ENCODE assay signal across 10 mouse cellular contexts in genomic region chr5:66941710-66942450, GRCm38 (mm10).
A peak's percentile ranks its signal among the peaks of the same experiment; 100 is the strongest.
DNase-seq lines count a peak whose midpoint lies in the region; ATAC-seq and TF ChIP-seq lines count a peak whose summit lies in the region.
"Had no signal": no experiment of that assay in that cellular context is flagged by ENCODE, and none has a peak within 500 bp of the region (broad histone marks: within the 10 kb centered on the region; RNA-seq: fewer than 3 reads in every experiment).

No protein-coding gene starts in this region.

- no peak for TF ChIP-seq POLR2A in limb, embryonic 14.5 days (IDR thresholded peaks at IDR 0.05; ENCODE audit: borderline replicate concordance, extremely low read depth, insufficient read depth, insufficient read length)

- peaks cover 11% of the 10 kb centered on the region for H3K4me1 ChIP-seq in forebrain, embryonic 13.5 days
- H3K4me1 ChIP-seq in forebrain, embryonic 10.5 days, result peaks cover 14% of the 10 kb centered on the region
- 0 out of 2 replicates have a peak, but pooled peaks cover 3% of the 10 kb centered on the region for H3K4me1 ChIP-seq in lung, embryonic 14.5 days (ENCODE audit: insufficient read depth)
- H3K4me1 ChIP-seq in limb, embryonic 14.5 days (ENCODE audit: control insufficient read depth, insufficient read depth, low read length), result peaks cover 23% of the 10 kb centered on the region

- DNase-seq in forebrain, embryonic 10.5 days (ENCODE audit: extremely low spot score, low spot score), result no peak
- peak; percentile 40 for DNase-seq in lung, embryonic 14.5 days
- no peak for DNase-seq in lung, postnatal 25 days (ENCODE audit: low spot score)
- peak; percentile 32 to 34 for DNase-seq in adrenal gland, postnatal 36 days
- DNase-seq in limb, embryonic 14.5 days (ENCODE audit: low spot score), result peak; percentile 18
- no peak for DNase-seq in heart, postnatal 25 days (ENCODE audit: low spot score)
- DNase-seq: left cerebral cortex, postnatal 4 days had no signal

- no peak for TF ChIP-seq CTCF in lung, embryonic 14.5 days (IDR thresholded peaks at IDR 0.05; ENCODE audit: low read depth)

- H3K9me3 ChIP-seq in forebrain, embryonic 13.5 days (replicated peaks), result no peaks in the 10 kb centered on the region
- no peaks in the 10 kb centered on the region for H3K9me3 ChIP-seq in forebrain, embryonic 10.5 days
- no peaks in the 10 kb centered on the region for H3K9me3 ChIP-seq in lung, embryonic 14.5 days (ENCODE audit: low read depth, low read length)
- no peaks in the 10 kb centered on the region for H3K9me3 ChIP-seq in limb, embryonic 14.5 days (ENCODE audit: control insufficient read depth, low read length)

- no peak for ATAC-seq in forebrain, embryonic 13.5 days
- ATAC-seq in lung, embryonic 14.5 days (ENCODE audit: insufficient read depth), result peak; percentile 36; the same call in 1 of the 2 replicates
- no peak for ATAC-seq in limb, embryonic 14.5 days (ENCODE audit: low FRiP score, low read depth)
- ATAC-seq: intestine, postnatal 0 days had no signal

- no peak overlapping the region for H3K4me2 ChIP-seq in forebrain, embryonic 13.5 days
- H3K4me2 ChIP-seq in lung, embryonic 14.5 days, result no peak overlapping the region
- H3K4me2 ChIP-seq in limb, embryonic 14.5 days (replicated peaks; ENCODE audit: low read depth, low read length, severe bottlenecking), result no peak overlapping the region
- H3K4me2 ChIP-seq: hindbrain, embryonic 14.5 days had no signal

- no peak overlapping the region for H3K4me3 ChIP-seq in forebrain, embryonic 13.5 days
- no peak overlapping the region for H3K4me3 ChIP-seq in forebrain, embryonic 10.5 days
- no peak overlapping the region for H3K4me3 ChIP-seq in lung, embryonic 14.5 days (ENCODE audit: low read depth, low read length)
- H3K4me3 ChIP-seq in limb, embryonic 14.5 days (replicated peaks; ENCODE audit: low read length), result no peak overlapping the region

- no peaks in the 10 kb centered on the region for H3K36me3 ChIP-seq in forebrain, embryonic 13.5 days (ENCODE audit: poor library complexity, severe bottlenecking)
- H3K36me3 ChIP-seq in forebrain, embryonic 10.5 days (replicated peaks), result no peaks in the 10 kb centered on the region
- no peaks in the 10 kb centered on the region for H3K36me3 ChIP-seq in lung, embryonic 14.5 days (ENCODE audit: insufficient read depth)
- no peaks in the 10 kb centered on the region for H3K36me3 ChIP-seq in limb, embryonic 14.5 days (ENCODE audit: control insufficient read depth, insufficient read depth, low read length)

- intact Hi-C loops in heart, postnatal 25 days (cut with DNase I), result loop anchor here (5.0 kb wide), 2 partner anchors 45 to 195 kb away; partner anchors contain the start of gene Limch1

- 77% methylated on average over 8 of the region's 8 CpGs for WGBS in forebrain, embryonic 13.5 days
- 85% methylated on average over 8 of the region's 8 CpGs for WGBS in forebrain, embryonic 10.5 days
- WGBS in lung, embryonic 14.5 days, result 57% methylated on average over 8 of the region's 8 CpGs
- 72% methylated on average over 8 of the region's 8 CpGs for WGBS in limb, embryonic 14.5 days

- H3K27ac ChIP-seq in forebrain, embryonic 13.5 days, result peak overlapping the region; percentile 48; the same call in 1 of the 2 replicates
- no peak overlapping the region for H3K27ac ChIP-seq in forebrain, embryonic 10.5 days
- H3K27ac ChIP-seq in lung, embryonic 14.5 days (ENCODE audit: low read depth), result no peak overlapping the region
- H3K27ac ChIP-seq in limb, embryonic 14.5 days (replicated peaks; ENCODE audit: low read depth, low read length), result no peak overlapping the region; the same call in 1 of the 2 replicates
- H3K27ac ChIP-seq: hindbrain, embryonic 14.5 days had no signal

- no peak overlapping the region for H3K9ac ChIP-seq in forebrain, embryonic 13.5 days
- H3K9ac ChIP-seq in lung, embryonic 14.5 days, result no peak overlapping the region
- no peak overlapping the region for H3K9ac ChIP-seq in limb, embryonic 14.5 days (ENCODE audit: low read depth, low read length, severe bottlenecking)
- H3K9ac ChIP-seq: hindbrain, embryonic 14.5 days had no signal

- H3K27me3 ChIP-seq in forebrain, embryonic 13.5 days, result no peaks in the 10 kb centered on the region
- no peaks in the 10 kb centered on the region for H3K27me3 ChIP-seq in forebrain, embryonic 10.5 days (ENCODE audit: poor library complexity, severe bottlenecking)
- no peaks in the 10 kb centered on the region for H3K27me3 ChIP-seq in lung, embryonic 14.5 days (ENCODE audit: insufficient read depth, low read length)
- H3K27me3 ChIP-seq in limb, embryonic 14.5 days (ENCODE audit: control insufficient read depth, insufficient read depth, low read length), result no peaks in the 10 kb centered on the region

Comparison
In these comparisons a context has a peak if more than half of its experiments do, and no peak if none do; other contexts are left out.
1. DNase-seq: peak in lung, embryonic 14.5 days (single experiment), adrenal gland, postnatal 36 days (2 of 2) and limb, embryonic 14.5 days (single experiment); none in forebrain, embryonic 10.5 days (single experiment), lung, postnatal 25 days (single experiment) and heart, postnatal 25 days (single experiment).